Mouse (Mus musculus) neural tube, embryonic 12.5 days (tissue): Measurements from ENCODE around the gene Galp. TPM values are rescaled to one million over a fixed set of nuclear protein-coding genes. Genes with fewer than 3 reads are reported as not detected.
"Not testable (repeated sequence)": the region's sequence is repeated elsewhere in the genome, so short reads cannot be mapped to it uniquely, and the experiment has no call there.

Experiments
- ATAC-seq: fragments of 200-750 bp; cut with Nextera tagmentation; 2 replicates; pipeline ENCODE4 v1.8.0; 2017; ENCODE audit warnings: low read depth, mild to moderate bottlenecking, moderate TSS enrichment, moderate library complexity; ENCODE audit not compliant: low FRiP score
- H3K27ac ChIP-seq: fragments of 300-500 bp; sonication (generic); 2 replicates; pipeline ENCODE4 v1.5.1; 2016
- H3K27me3 ChIP-seq: fragments of 300-500 bp; sonication (generic); replicated peaks from 2 replicates; pipeline ENCODE4 v1.6.1; 2016; ENCODE audit warnings: mild to moderate bottlenecking
- H3K36me3 ChIP-seq: fragments of 300-500 bp; sonication (generic); 2 replicates; pipeline ENCODE4 v1.6.1; 2016; ENCODE audit warnings: mild to moderate bottlenecking
- H3K4me1 ChIP-seq: fragments of 300-500 bp; sonication (generic); 2 replicates; pipeline ENCODE4 v1.6.1; 2016
- H3K4me2 ChIP-seq: fragments of 300-500 bp; sonication (generic); replicated peaks from 2 replicates; pipeline ENCODE4 v1.6.1; 2016; ENCODE audit warnings: mild to moderate bottlenecking
- H3K4me3 ChIP-seq: fragments of 300-500 bp; sonication (generic); 2 replicates; pipeline ENCODE4 v1.5.1; 2016
- H3K9ac ChIP-seq: fragments of 300-500 bp; sonication (generic); 2 replicates; pipeline ENCODE4 v1.6.1; 2016; ENCODE audit warnings: mild to moderate bottlenecking
- H3K9me3 ChIP-seq: fragments of 300-500 bp; sonication (generic); 2 replicates; pipeline ENCODE4 v1.6.1; 2016; ENCODE audit warnings: mild to moderate bottlenecking
- WGBS: fragments of 180-500 bp; shearing (Covaris S2); methylation state at CpG from one replicate; pipeline ENCODE4 v1.1.7; 2016; 5-methylcytosine and 5-hydroxymethylcytosine counted together
- polyA plus RNA-seq: library from polyadenylated mRNA; unstranded; fragments of >200 nt; fragmentation: Nextera tagmentation; extraction: Ambion mirVana; gene quantifications from 2 replicates; pipeline ENCODE4 v1.2.1, GENCODE M21; 2016

Galp gene
- polyA plus RNA-seq, 1 experiment from 2014 or later, result not detected

GRCm38 (mm10) chr7:6162172-6162571 is 34.7 kb upstream of the Galp start:
- H3K4me1 ChIP-seq, result no peaks in the 10 kb centered on the region
- WGBS, result 77% methylated on average over 4 of the region's 4 CpGs
- H3K27ac ChIP-seq, result no peak overlapping the region
- H3K9me3 ChIP-seq, result no peaks in the 10 kb centered on the region
- ATAC-seq, result no peak
- no peak overlapping the region for H3K4me2 ChIP-seq
- no peak overlapping the region for H3K9ac ChIP-seq
- H3K4me3 ChIP-seq, result no peak overlapping the region
- H3K27me3 ChIP-seq, result no peaks in the 10 kb centered on the region
- no peaks in the 10 kb centered on the region for H3K36me3 ChIP-seq

GRCm38 (mm10) chr7:6164671-6165070 is 32.2 kb upstream of the Galp start:
- WGBS, result 71% methylated on average over 5 of the region's 5 CpGs
- Histone ChIP-seq H3K4me3 (no peak overlapping the region), H3K27ac (no peak overlapping the region), H3K9me3 (no peaks in the 10 kb centered on the region), H3K36me3 (no peaks in the 10 kb centered on the region), H3K27me3 (no peaks in the 10 kb centered on the region), H3K4me1 (no peaks in the 10 kb centered on the region), H3K9ac (no peak overlapping the region), H3K4me2 (no peak overlapping the region)
- ATAC-seq, result no peak

- no peak overlapping the region for H3K27ac ChIP-seq
- no peaks in the 10 kb centered on the region for H3K4me1 ChIP-seq
- no peaks in the 10 kb centered on the region for H3K9me3 ChIP-seq
- no peaks in the 10 kb centered on the region for H3K27me3 ChIP-seq
- no peaks in the 10 kb centered on the region for H3K36me3 ChIP-seq
- no peak overlapping the region for H3K9ac ChIP-seq
- ATAC-seq, result no peak
- H3K4me2 ChIP-seq, result no peak overlapping the region
- H3K4me3 ChIP-seq, result no peak overlapping the region
- 83% methylated on average over 3 of the region's 3 CpGs for WGBS
Observed at GRCm38 (mm10) chr7:6169403-6169802, 27.5 kb upstream of the Galp start.

- Histone ChIP-seq H3K27ac (no peak overlapping the region), H3K9ac (no peak overlapping the region), H3K9me3 (no peaks in the 10 kb centered on the region), H3K4me2 (no peak overlapping the region), H3K4me1 (no peaks in the 10 kb centered on the region), H3K4me3 (no peak overlapping the region), H3K27me3 (no peaks in the 10 kb centered on the region), H3K36me3 (peaks cover 4% of the 10 kb centered on the region)
- no peak for ATAC-seq
- 87% methylated on average over 9 of the region's 9 CpGs for WGBS
Observed at GRCm38 (mm10) chr7:6170391-6170790, 26.5 kb upstream of the Galp start.

- WGBS, result 54% methylated on average over 6 of the region's 6 CpGs
- Histone ChIP-seq H3K4me3 (peak overlapping the region; percentile 65; the same call in 1 of the 2 replicates), H3K4me1 (no peaks in the 10 kb centered on the region), H3K9me3 (no peaks in the 10 kb centered on the region), H3K4me2 (peak overlapping the region; percentile 74), H3K27ac (0 out of 2 replicates have a peak overlapping the region, but pooled peaks have one; percentile 38), H3K36me3 (peaks cover 7% of the 10 kb centered on the region), H3K9ac (no peak overlapping the region), H3K27me3 (no peaks in the 10 kb centered on the region)
- no peak for ATAC-seq
Observed at GRCm38 (mm10) chr7:6170871-6171270, 26.0 kb upstream of the Galp start.

- H3K9ac ChIP-seq, result peak overlapping the region; percentile 30
- H3K36me3 ChIP-seq, result peaks cover 7% of the 10 kb centered on the region
- under 1% methylated on average over 24 of the region's 24 CpGs for WGBS
- peak overlapping the region; percentile 74 for H3K4me2 ChIP-seq
- H3K9me3 ChIP-seq, result no peaks in the 10 kb centered on the region
- H3K27me3 ChIP-seq, result no peaks in the 10 kb centered on the region
- peak; percentile 57 for ATAC-seq
- H3K27ac ChIP-seq, result 0 out of 2 replicates have a peak overlapping the region, but pooled peaks have one; percentile 38
- H3K4me1 ChIP-seq, result no peaks in the 10 kb centered on the region
- peak overlapping the region; percentile 65 for H3K4me3 ChIP-seq
Observed at GRCm38 (mm10) chr7:6171444-6172005, 25.4 kb upstream of the Galp start.

GRCm38 (mm10) chr7:6172006-6172649 is 24.8 kb upstream of the Galp start, which contains the start of gene Zfp444:
Gene Zfp444 (plus strand): TSS chr7:6172226.
- Histone ChIP-seq H3K4me2 (peak within 1 kb of the TSS; percentile 74), H3K4me3 (peak within 1 kb of the TSS; percentile 65), H3K36me3 (peaks cover 7% of the 10 kb centered on the region), H3K27ac (0 out of 2 replicates have a peak within 1 kb of the TSS, but pooled peaks have one; percentile 38), H3K27me3 (no peaks in the 10 kb centered on the region), H3K4me1 (no peaks in the 10 kb centered on the region), H3K9me3 (no peaks in the 10 kb centered on the region), H3K9ac (peak within 1 kb of the TSS; percentile 69)
- under 1% methylated on average over 37 of the region's 37 CpGs for WGBS
- peak; percentile 97 for ATAC-seq

- ATAC-seq, result peak; percentile 55
- Histone ChIP-seq H3K9ac (peak overlapping the region; percentile 69), H3K4me1 (no peaks in the 10 kb centered on the region), H3K9me3 (no peaks in the 10 kb centered on the region), H3K27ac (0 out of 2 replicates have a peak overlapping the region, but pooled peaks have one; percentile 15), H3K4me2 (peak overlapping the region; percentile 74), H3K4me3 (peak overlapping the region; percentile 65), H3K36me3 (peaks cover 7% of the 10 kb centered on the region), H3K27me3 (no peaks in the 10 kb centered on the region)
- under 1% methylated on average over 28 of the region's 28 CpGs for WGBS
Observed at GRCm38 (mm10) chr7:6172674-6173244, 24.1 kb upstream of the Galp start.

GRCm38 (mm10) chr7:6173872-6174271 is 23.0 kb upstream of the Galp start:
- no peaks in the 10 kb centered on the region for H3K9me3 ChIP-seq
- no peaks in the 10 kb centered on the region for H3K27me3 ChIP-seq
- no peak overlapping the region for H3K27ac ChIP-seq
- no peaks in the 10 kb centered on the region for H3K4me1 ChIP-seq
- no peak overlapping the region for H3K4me2 ChIP-seq
- H3K4me3 ChIP-seq, result no peak overlapping the region
- H3K9ac ChIP-seq, result no peak overlapping the region
- peaks cover 11% of the 10 kb centered on the region for H3K36me3 ChIP-seq
- WGBS, result 94% methylated on average over 8 of the region's 8 CpGs
- ATAC-seq, result no peak

GRCm38 (mm10) chr7:6174365-6174987 is 22.4 kb upstream of the Galp start:
- H3K4me2 ChIP-seq, H3K9ac ChIP-seq, H3K27me3 ChIP-seq, H3K9me3 ChIP-seq, H3K4me3 ChIP-seq, H3K4me1 ChIP-seq, ATAC-seq, H3K27ac ChIP-seq: not testable (repeated sequence)
- peaks cover 11% of the 10 kb centered on the region for H3K36me3 ChIP-seq
- WGBS, result 90% methylated on average over 9 of the region's 9 CpGs

GRCm38 (mm10) chr7:6179013-6179412 is 17.9 kb upstream of the Galp start:
- no peak overlapping the region for H3K27ac ChIP-seq
- ATAC-seq, result no peak
- no peaks in the 10 kb centered on the region for H3K4me1 ChIP-seq
- H3K4me3 ChIP-seq, result no peak overlapping the region
- H3K9ac ChIP-seq, result no peak overlapping the region
- no peak overlapping the region for H3K4me2 ChIP-seq
- peaks cover 23% of the 10 kb centered on the region for H3K36me3 ChIP-seq
- H3K9me3 ChIP-seq, result no peaks in the 10 kb centered on the region
- H3K27me3 ChIP-seq, result no peaks in the 10 kb centered on the region

GRCm38 (mm10) chr7:6182882-6183281 is 14.0 kb upstream of the Galp start:
- H3K4me2 ChIP-seq, result no peak overlapping the region
- no peak overlapping the region for H3K27ac ChIP-seq
- no peaks in the 10 kb centered on the region for H3K27me3 ChIP-seq
- peaks cover 50% of the 10 kb centered on the region for H3K36me3 ChIP-seq
- no peak overlapping the region for H3K9ac ChIP-seq
- H3K4me1 ChIP-seq, result no peaks in the 10 kb centered on the region
- no peak overlapping the region for H3K4me3 ChIP-seq
- ATAC-seq, result no peak
- H3K9me3 ChIP-seq, result no peaks in the 10 kb centered on the region
